ENCODE assay signal across 15 mouse cellular contexts in genomic region chr1:193540486-193540885, GRCm38 (mm10).
"Had no signal": no experiment of that assay in that cellular context is flagged by ENCODE, and none has a peak within 500 bp of the region (broad histone marks: within the 10 kb centered on the region; RNA-seq: fewer than 3 reads in every experiment).

No protein-coding gene starts in this region.

- DNase-seq: gastrocnemius, postnatal 14 days; gastrocnemius, postnatal 36 days; heart, adult 18-20 months; heart, postnatal 14 days; heart, postnatal 36 days; kidney, adult 11 months; kidney, adult 2 months; kidney, adult 9 months; kidney, postnatal 14 days; kidney, postnatal 36 days; layer of hippocampus, adult 9-11 months; layer of hippocampus, postnatal 36 days; left cerebral cortex, postnatal 4 days; liver; liver, embryonic 13.5 days had no signal
